Mouse (Mus musculus): ENCODE data around the gene Agtpbp1.
"Not testable (repeated sequence)": the region's sequence is repeated elsewhere in the genome, so short reads cannot be mapped to it uniquely, and the experiment has no call there.

Agtpbp1 gene

DNA sequence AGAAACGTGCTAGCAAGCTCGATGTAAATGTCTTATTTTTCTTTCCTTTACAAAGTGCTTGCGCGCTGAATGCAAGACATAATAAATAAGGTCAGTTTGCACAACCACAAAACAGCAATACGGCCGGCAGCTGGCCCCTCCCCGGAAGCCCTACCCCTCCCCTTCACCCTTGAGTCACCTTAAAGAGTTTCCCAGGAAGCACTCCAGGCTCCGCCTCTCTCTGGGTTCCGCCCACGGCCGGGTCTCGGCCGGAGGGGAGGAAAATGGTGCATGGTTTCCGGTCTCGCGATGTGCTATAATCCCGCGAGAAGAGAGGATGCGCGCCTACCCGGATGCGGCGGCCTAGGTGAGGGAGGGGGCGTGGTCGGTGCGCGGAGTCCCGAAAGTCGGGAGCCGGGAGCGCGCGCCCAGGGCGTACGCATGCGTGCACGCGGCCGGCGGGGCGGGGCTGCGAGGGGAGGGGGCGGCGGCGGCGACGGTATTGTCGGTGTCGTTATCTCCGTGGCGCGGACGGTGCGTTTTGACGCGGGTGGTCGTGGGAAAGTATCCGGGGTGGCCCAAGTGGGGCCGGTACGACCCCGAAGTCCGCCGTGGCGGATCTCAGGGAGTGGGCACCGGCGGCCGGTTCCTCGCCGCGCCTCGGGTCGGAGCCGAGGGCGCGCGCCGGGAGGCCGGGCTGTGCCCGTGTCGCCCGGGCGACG, at the start of gene Agtpbp1, which contains the start of gene Naa35:
Gene Agtpbp1, minus strand, starts transcription at position 281 of the 701 bp plus-strand sequence.
Gene Naa35, plus strand, starts transcription at position 313 of the 701 bp plus-strand sequence.
- peak; percentile 100 for DNase-seq

- DNase-seq: no peak
Measured at GRCm38 (mm10) chr13:59634637-59635036, 49.6 kb upstream of the Agtpbp1 start.

- DNase-seq: no peak
Measured at GRCm38 (mm10) chr13:59626739-59627138, 41.7 kb upstream of the Agtpbp1 start.

- no peak for DNase-seq
Measured at GRCm38 (mm10) chr13:59624903-59625302, 39.9 kb upstream of the Agtpbp1 start.

DNA sequence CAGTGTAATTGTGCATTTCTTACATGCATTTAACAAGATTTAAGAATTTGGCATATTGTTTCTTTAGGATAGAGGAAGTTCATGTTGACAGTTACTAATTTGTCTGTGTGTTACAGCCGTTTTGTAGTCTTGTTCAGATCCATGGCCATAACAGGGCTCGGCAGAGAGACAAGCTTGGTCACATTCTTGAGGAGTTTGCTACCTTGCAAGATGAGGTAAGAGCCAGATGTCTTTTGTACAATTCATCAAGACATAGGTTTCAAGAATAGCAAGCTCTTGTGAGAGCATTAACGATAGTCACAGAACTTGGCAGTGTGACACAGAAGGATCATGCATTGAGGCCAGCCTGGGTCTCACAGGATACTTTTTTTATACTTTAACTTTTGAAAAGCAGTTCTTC, 39.4 kb upstream of the Agtpbp1 start:
- no peak for DNase-seq

- no peak for DNase-seq
Measured at GRCm38 (mm10) chr13:59621643-59622489, 36.8 kb upstream of the Agtpbp1 start.

- no peak for DNase-seq
Measured at GRCm38 (mm10) chr13:59618463-59618862, 33.4 kb upstream of the Agtpbp1 start.

DNA sequence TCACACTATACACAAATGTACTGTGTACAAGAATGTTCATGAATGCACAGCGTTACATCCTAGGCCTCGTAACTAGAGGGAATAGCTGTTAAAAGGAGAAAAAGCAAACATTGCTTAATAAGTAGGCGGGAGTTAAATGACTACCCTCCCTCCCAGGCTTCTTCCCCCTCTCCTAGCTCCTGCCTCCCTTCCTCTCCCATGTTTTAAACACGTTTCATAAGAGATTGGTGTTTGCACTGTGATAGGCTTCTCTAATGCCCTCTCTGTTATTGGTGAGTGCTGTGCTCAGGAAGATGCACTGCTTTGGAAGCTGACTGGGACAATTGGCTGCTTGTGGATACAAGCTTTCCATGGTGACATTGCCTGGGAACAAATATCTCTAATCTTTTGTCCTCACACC, 30.5 kb upstream of the Agtpbp1 start:
- no peak for DNase-seq

- no peak for DNase-seq
Measured at GRCm38 (mm10) chr13:59615152-59615551, 30.1 kb upstream of the Agtpbp1 start.

GRCm38 (mm10) chr13:59613868-59614267, 28.8 kb upstream of the Agtpbp1 start:
- no peak for DNase-seq

- DNase-seq: no peak
Measured at GRCm38 (mm10) chr13:59610437-59610836, 25.4 kb upstream of the Agtpbp1 start.

- no peak for DNase-seq
Measured at GRCm38 (mm10) chr13:59609885-59610284, 24.9 kb upstream of the Agtpbp1 start.

DNA sequence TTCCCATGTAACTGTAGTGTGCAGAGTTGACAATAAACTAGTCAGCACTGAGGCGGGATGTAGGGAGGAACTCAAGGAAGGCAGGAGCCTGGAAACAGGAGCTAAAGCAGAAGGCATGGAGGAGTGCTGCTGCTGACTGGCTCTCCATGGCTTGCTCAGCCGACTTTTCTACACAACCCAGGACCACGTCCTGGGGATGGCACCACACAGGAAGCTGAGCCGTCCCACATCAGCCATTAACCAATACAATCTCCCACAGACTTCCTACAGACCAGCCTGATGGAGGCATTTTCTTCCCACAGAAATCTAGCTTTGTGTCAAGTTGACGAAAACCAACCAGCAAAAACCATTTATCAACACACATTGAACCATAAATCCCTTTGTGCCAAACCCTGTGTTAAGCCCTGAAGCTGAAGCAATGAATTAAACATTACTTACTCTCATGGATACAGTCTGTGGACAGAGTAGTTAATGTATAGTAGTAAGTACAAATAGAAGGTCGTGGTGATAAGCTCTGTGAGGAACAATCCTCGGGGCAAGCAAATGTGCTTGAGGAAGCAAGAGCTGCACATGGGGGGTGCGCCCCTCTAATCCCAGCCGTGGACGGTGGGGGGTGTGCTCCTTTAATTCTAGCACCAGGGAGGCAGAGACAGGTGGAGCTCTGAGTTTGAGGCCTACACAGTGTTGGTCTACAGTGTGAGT, 20.3 kb upstream of the Agtpbp1 start:
- no peak for DNase-seq

GRCm38 (mm10) chr13:59604511-59604910, 19.5 kb upstream of the Agtpbp1 start:
- no peak for DNase-seq

- no peak for DNase-seq
Measured at GRCm38 (mm10) chr13:59603096-59603495, 18.1 kb upstream of the Agtpbp1 start.

DNA sequence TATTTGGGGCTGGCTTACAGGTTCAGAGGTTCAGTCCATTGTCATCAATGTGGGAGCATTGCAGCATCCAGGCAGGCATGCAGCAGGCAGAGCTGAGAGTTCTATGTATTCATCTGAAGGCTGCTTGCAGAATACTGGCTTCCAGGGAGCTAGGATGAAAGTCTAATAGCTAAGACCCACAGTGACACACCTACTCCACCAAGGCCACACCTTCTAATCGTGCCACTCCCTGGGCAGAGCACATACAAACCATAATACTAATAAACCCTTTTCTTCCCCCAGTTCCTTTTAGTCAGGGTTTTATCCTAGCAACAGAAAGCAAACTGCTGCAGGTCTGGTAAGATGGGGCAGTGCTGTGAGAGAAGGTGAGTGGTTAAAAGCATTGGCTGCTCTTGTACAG, 7.6 kb upstream of the Agtpbp1 start:
- no peak for DNase-seq

- DNase-seq: not testable (repeated sequence)
Measured at GRCm38 (mm10) chr13:59592058-59592457, 7.0 kb upstream of the Agtpbp1 start.

DNA sequence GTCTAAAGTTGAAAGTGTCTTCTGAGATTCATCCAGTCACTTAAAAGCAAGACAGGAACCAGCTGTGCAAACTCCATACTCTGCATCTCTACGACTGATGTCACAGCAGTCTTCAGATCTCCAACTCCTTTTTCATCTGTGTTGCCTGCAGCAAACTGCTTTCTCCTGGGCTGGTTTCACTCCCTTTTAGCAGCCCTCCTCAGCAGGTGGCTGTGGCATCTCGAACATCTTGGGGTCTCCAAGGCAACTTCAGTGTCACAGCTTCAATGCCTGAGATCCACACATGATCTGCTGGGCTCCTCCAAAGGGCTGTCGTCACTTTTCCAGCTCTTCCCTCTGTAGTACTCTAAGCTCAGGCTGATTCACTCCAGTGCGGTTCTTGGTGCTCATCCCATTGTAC, 5.7 kb upstream of the Agtpbp1 start:
- DNase-seq: no peak

DNA sequence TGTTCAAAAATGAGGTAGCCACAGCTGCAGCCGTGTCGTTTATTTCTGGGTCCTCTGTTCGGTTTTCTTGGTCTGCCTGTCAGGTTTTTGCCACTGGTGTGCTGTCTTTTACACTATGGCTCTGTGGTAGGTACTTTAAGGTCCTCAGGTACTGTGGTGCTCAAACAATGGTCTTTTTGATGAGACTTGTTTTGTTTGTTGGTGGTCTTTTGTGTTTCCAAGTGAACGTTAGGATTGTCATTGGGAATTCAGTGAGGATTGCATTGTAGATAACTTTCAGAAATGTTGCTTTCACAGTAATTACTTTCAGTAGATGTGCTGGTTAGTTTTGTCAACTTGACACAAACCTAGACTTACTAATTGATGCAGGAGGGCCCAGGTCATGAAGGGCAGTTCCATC, 4.6 kb upstream of the Agtpbp1 start:
- no peak for DNase-seq

GRCm38 (mm10) chr13:59587201-59587600, 2.2 kb upstream of the Agtpbp1 start:
- no peak for DNase-seq

DNA sequence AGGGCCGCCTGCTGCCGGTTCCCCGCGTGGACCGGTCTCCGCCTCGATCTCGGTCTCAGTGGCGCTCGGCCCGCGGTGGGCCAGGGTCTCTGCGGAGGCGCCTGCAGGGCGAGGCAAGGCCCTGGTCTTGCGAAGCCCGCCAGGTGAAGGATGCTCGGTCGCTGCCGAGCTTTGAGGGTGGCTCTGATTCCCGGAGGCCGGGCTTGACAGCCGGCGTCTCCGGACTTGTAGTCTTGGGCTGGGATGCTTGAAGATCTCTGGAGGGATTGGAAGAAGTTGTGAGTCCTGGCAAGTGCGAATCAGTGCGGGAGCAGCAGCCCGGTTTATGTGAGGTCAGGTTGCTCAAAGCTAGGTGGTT, 600 bp upstream of the Agtpbp1 start:
- DNase-seq: no peak

DNA sequence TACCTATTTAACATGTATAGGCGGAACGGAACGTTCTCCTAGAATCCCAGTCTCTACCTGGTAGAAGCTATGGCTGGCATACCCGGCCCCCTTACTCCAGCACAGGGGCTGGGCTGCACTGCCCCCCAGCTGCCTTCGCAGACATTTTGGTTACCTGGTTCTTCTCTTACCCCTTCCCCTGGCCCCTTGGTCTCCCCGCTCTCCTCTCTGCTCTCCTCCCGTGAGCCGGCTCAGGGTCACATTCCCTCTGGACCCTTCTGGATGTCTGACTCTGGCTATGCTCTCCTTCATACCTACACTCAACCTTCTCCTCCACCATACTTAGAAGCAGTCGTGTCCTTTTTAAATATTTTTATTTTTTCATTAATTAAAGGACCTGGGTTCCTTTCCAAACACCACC, 546 bp downstream of the Agtpbp1 start:
- peak; percentile 43 for DNase-seq

DNA sequence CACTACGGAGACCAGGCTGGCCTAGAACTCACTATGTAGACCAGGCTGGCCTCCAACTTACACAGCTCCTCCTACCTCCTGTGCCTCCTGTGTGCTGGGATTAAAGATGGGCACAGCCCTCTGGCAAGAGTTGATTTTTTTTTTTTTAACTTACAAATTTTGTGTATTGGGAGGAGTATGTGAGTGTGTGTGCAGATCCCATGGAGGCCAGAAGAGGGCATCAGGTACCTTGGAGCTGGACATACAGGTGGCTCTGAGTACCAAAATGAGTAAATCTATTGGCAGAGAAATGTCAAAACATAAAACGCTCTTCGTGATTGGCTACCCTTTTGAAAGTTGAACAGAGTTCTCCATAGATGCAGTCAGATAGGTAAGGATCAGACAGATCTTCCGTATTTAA, 4.1 kb downstream of the Agtpbp1 start:
- no peak for DNase-seq

DNA sequence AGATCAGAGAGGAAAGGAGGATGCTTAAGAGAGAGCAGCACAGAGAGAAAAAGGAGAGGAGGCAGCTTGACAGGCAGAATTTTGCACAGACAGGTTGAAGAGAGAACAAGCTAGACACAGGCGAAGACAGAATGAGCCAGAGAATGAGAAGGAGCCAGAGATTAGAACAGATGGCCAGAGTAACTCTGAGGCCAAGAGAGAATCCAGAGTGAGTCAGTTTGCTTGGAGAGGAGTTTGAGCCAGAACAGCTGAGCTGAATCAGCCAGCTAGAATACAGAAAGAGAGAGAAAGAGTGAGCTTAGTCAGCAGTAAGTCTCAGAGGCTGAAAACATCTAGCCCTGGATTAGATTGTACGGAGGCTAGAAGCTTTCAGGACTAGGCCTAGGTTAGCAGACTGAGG, 12.5 kb downstream of the Agtpbp1 start:
- DNase-seq: no peak
